Mouse (Mus musculus): Measurements from ENCODE around the gene Isy1. TPM values are rescaled to one million over a fixed set of nuclear protein-coding genes. Genes with fewer than 3 reads are reported as not detected.

Gene Isy1
- total RNA-seq, 2 experiments from 2014 or later: 17.8 to 20.4 TPM

DNA sequence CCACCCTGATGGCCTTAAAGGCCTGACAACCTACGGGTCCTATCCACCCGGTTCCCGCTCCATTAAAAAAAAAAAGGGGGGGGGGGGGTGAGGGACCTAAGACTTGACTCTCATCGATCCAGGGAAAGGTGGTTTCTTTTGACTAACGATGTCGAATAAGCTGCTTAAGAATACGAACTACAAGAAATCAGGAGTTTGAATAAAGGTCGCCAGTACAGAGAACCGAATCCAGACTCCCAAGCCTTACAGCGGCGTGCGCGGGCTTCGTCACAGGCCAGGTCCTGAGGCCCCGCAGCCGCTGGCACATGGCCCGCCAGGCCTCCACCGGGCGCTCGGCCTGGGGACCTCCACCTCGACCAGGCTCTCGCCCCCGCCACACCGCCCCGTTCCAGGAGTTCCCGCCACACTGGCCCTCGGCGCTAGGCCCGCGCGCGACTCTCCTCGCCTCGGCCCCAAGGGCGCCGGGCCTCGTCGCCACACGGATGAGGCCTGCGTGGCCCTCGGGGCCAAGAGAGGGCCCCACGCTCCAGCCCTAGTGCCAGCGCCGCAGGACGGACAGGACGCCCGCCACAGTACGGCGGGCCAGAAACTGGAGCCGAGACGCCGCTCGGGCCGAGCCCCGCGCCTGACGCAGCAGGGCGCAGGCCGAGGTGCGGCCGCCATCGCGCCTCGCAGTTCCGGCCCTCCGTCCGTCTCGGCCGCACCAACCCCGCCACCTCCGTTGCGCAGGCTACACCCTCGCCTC lies 11.7 kb upstream of the Isy1 start:
- peak; percentile 63 for DNase-seq

DNA sequence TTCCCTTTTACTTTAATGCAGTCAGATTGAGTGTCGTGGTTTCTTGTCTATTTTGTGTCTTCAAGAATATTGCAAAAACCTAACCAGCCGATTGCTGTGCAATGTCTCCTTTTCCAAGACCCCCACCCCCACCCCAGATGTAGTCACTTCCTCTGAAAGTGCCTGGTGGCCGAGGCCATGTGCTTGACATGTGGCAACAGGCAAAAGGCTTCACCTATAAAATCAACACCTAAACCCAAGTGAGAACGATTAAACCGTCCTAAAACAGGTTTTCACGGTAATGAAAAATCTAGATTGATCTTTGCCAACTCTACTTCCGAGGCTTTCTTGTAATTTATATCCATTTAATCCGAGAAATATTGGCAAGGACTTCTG lies 11.2 kb upstream of the Isy1 start:
- DNase-seq: no peak

DNA sequence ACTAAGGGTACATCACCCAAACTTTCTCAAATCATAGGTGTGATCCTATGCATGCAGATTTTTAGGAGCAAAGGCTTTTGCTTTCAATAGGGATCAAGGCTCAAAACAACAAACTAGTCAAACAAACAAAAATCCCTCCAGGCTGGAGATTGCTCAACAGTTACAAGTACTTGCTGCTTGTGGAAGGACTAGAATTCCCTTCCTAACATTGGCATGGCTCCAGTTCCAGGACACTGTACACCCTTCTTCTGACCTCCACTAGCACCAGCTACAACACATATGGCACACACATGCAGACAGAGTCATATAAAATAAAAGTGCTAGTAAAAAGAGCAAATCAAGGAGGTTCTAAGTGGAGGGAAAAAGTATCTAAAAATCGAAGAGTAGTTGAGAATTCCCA lies 8.2 kb upstream of the Isy1 start:
- DNase-seq: no peak

DNA sequence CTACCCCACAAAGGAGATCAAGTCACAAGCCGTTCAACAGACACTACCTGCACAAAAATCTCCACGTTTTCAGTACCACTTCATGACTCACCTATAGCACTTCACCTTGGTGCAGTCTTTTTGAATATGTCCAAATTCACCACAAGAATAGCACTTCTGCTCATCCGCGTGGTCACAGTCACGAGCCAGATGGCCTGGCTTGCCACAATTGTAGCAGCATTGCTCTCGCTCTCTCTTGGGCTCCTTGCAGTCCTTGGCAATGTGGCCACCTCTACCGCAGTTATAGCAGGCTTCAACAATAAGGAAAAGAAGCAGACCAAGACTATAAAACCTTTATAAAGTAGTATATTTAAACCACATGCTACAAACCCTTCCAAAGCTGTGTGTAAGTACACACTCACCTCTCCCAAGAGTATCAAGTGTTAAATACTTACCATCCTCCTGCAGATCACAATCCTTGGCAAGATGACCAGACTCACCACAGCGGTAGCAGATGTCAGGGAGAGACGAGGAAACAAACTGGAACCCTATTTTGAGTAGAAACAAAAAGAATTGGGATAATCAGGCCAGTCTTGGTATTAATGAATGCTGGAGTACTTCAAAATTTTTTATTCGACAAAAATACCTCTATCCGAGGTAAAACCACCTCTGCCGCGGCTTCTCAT lies 6.6 kb upstream of the Isy1 start:
- no peak for DNase-seq

GRCm38 (mm10) chr6:87842254-87842653 lies 3.7 kb upstream of the Isy1 start:
- no peak for DNase-seq

DNA sequence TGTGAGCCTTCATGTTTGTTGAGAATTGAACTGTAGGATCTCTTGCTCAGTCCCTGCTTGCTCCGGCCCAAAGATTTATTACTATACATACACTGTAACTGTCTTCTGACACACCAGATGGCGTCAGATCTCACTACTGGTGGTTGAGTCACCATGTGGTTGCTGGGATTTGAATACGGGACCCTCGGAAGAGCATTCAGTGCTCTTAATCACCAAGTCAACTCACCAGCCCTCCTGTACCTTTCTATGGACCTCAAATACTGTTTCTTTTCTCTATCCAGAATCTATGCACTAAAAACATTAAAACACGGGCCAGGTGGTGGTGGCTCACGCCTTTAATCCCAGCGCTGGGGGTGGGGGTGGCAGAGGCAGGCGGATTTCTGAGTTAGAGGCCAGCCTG lies 3.0 kb upstream of the Isy1 start:
- no peak for DNase-seq

DNA sequence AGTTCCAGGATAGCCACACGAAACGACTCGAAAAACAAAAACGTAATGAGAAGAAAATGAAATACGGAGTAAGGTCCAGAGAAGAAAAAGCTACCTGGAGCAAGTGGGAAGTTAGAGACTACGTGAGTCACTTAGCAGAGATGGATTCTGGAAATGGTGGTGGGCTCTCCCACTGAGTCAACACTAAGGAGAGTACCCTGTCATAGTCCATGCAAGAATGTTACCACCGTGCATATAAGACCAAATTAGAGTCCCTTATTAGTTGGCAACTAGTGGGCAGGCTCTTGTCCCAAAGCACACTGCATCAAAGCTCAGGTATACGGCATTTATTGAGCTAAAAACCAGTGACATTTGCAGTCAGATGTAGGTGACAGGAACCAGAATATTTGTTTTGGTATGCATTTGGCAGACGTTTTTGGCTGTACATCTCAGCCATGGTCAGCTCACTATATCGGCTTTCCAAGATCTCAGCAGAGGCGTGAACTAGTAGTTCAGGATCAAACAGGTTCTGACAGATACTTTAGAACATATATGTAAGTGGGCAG lies 1.3 kb upstream of the Isy1 start:
- no peak for DNase-seq

- DNase-seq: no peak
Measured at GRCm38 (mm10) chr6:87835695-87836094, 2.9 kb downstream of the Isy1 start, which contains the start of gene Gm45140. Gene Gm45140 (minus strand): TSS chr6:87835795.

- no peak for DNase-seq
Measured at GRCm38 (mm10) chr6:87820366-87820765, 18.2 kb downstream of the Isy1 start.

DNA sequence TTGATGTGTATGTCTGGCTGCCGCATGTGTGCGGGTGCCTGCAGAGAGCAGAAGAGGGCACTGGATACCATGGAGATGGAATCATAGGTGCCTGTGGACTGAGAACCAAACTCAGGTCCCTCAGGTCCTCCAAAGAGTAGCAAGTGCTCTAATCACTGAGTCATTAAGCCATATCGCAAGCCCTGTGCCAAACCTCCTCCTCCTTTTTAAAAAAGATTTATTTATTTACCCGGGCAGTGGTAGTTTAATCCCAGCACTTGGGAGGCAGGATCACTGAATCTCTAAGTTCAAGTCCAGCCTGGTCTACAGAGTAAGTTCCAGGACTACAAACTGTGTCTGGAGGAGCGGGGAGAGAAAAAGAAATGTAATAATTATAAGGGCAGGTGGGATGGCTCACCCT lies 24.1 kb downstream of the Isy1 start:
- DNase-seq: no peak

- no peak for DNase-seq
Measured at GRCm38 (mm10) chr6:87812656-87813055, 25.9 kb downstream of the Isy1 start.

- DNase-seq: peak; percentile 95
Measured at GRCm38 (mm10) chr6:87811675-87812338, 26.8 kb downstream of the Isy1 start, which contains the start of gene Rab43. Gene Rab43 (minus strand): TSS chr6:87812164.

DNA sequence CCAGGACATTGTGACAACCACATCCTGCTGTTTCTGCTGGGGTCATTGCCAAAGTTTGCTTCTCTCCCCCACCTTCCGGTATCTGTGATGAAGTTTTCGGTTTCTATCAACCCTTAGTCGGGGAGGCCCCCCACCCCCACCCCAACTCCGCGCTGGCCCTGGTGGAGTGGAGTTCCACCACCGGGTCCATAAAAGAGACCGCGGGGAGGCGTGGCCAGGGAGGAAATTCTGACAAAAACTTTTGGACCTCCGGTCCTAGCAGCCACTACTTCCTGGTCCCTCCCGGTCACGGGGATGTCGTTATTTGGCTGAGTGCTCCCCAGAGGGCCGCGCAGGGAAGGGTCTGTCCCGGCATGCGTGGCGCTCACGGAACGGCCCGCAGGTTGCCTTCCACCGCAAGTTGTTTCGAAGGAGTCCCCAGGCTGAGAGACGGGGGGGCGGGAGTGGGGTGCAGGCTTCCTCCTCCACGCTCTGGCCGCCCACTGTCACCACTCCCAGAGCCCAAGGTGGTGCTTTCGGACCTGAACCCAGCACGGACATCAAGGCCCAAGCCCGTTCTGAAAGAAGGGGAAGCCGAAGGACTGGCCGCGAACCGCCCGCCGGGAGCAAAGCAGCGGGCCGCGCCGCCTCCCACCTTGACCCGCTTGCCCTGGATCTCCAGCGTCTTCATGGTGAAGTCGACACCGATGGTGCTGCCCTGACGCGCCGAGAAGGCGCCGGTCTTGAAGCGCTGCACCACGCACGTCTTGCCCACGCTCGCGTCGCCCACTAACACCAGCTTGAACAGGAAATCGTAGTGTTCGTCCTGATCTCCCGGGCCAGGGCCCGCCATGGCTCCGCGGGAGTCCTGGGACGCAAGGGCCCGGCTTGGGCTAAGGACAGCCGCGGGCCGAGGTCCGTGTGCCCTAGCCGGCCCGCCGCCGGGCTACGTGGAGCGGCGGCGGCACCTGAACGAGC lies 27.6 kb downstream of the Isy1 start:
- peak; percentile 68 for DNase-seq

DNA sequence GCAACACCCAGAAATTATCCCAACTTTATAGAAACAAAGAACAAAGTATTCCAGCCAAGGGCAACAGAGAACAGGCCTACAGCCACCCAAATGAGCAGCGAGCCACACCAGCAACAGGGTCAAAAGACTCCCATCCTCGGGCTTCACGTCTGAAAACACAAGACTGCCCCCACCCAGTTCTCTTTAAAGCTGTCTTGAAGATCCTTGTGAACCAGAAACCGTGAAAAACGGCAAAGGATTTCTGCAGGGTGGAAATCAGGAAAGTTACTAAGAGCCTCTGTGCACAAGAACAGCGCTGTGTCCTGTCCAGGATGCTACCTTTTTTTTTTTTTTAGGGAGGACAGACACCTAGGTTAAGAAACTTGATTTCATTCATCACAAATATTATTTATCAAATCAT lies 28.3 kb downstream of the Isy1 start:
- no peak for DNase-seq

- DNase-seq: no peak
Measured at GRCm38 (mm10) chr6:87809651-87810161, 28.9 kb downstream of the Isy1 start.

GRCm38 (mm10) chr6:87809144-87809543 lies 29.5 kb downstream of the Isy1 start:
- no peak for DNase-seq

DNA sequence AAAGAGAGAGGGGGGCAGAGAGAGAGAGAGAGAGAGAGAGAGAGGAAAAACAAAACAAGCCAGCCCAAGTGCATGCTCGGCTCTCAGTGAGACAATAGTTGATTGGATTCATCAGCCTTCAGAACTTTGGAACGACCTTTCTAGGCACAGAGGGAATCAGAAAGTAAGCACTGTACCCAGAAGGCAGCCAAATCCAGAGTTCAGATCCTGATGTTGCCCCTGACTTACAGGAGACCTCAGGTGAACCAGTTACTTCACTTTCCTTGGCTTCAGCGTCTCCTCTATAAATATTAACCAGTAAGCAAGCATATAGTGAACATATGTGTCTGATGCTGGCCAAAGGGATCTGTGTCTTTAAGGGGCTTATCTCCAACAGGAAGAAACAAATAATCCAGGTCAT lies 30.1 kb downstream of the Isy1 start:
- no peak for DNase-seq

- DNase-seq: no peak
Measured at GRCm38 (mm10) chr6:87807735-87808440, 30.7 kb downstream of the Isy1 start.

- no peak for DNase-seq
Measured at GRCm38 (mm10) chr6:87806857-87807256, 31.7 kb downstream of the Isy1 start.

DNA sequence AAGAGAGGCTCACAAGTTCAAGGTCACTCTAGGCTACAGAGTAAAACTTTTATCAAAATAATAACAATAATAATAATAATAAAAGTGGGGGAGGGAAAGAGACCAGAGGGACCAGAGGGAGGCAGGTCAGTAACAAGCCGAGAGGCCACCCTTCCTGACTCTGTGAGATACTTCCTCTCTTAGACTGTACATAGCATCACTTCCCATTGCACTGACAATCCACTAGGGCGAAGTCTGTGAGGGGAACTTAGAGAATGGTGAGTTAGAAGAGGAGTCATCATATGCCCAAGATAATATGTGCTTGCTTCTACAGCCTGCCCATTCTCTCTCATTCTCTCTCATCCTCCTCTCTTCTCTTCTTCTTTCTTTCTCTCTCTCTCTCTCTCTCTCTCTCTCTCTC lies 32.6 kb downstream of the Isy1 start:
- no peak for DNase-seq

GRCm38 (mm10) chr6:87805448-87805847 lies 33.1 kb downstream of the Isy1 start:
- DNase-seq: no peak

All from gastrocnemius, postnatal 25 days (tissue).